Mouse (Mus musculus): ENCODE results near the gene Pgm5.
A peak's percentile ranks its signal among the peaks of the same experiment; 100 is the strongest.

Gene Pgm5

GRCm38 (mm10) chr19:24871037-24871635, 9.5 kb upstream of the Pgm5 start:
- peak in 1 of 2 experiments; percentile 59 for DNase-seq (ENCODE audit: low spot score in 2 of 2)

GRCm38 (mm10) chr19:24865436-24865835, 3.8 kb upstream of the Pgm5 start:
- DNase-seq (ENCODE audit: low spot score in 2 of 2): no peak

- DNase-seq (ENCODE audit: low spot score in 2 of 2): no peak
Observed at GRCm38 (mm10) chr19:24861276-24861611, 411 bp downstream of the Pgm5 start.

- no peak for DNase-seq (ENCODE audit: low spot score in 2 of 2)
Observed at GRCm38 (mm10) chr19:24851456-24852315, 10.0 kb downstream of the Pgm5 start.

GRCm38 (mm10) chr19:24848844-24849243, 12.8 kb downstream of the Pgm5 start:
- DNase-seq (ENCODE audit: low spot score in 2 of 2): no peak

- no peak for DNase-seq (ENCODE audit: low spot score in 2 of 2)
Observed at GRCm38 (mm10) chr19:24848345-24848744, 13.3 kb downstream of the Pgm5 start.

- DNase-seq (ENCODE audit: low spot score in 2 of 2): no peak
Observed at GRCm38 (mm10) chr19:24845007-24845546, 16.6 kb downstream of the Pgm5 start.

GRCm38 (mm10) chr19:24842080-24842479, 19.6 kb downstream of the Pgm5 start:
- no peak for DNase-seq (ENCODE audit: low spot score in 2 of 2)

- DNase-seq (ENCODE audit: low spot score in 2 of 2): no peak
Observed at GRCm38 (mm10) chr19:24824517-24824916, 37.1 kb downstream of the Pgm5 start.

GRCm38 (mm10) chr19:24815661-24816221, 45.9 kb downstream of the Pgm5 start:
- DNase-seq (ENCODE audit: low spot score in 2 of 2): no peak

- DNase-seq (ENCODE audit: low spot score in 2 of 2): no peak
Observed at GRCm38 (mm10) chr19:24812861-24813293, 48.8 kb downstream of the Pgm5 start.

GRCm38 (mm10) chr19:24812106-24812810, 49.4 kb downstream of the Pgm5 start:
- DNase-seq (ENCODE audit: low spot score in 2 of 2): no peak

- DNase-seq (ENCODE audit: low spot score in 2 of 2): no peak
Observed at GRCm38 (mm10) chr19:24811451-24811850, 50.2 kb downstream of the Pgm5 start.

- DNase-seq (ENCODE audit: low spot score in 2 of 2): no peak
Observed at GRCm38 (mm10) chr19:24806013-24806412, 55.6 kb downstream of the Pgm5 start.

GRCm38 (mm10) chr19:24797606-24798005, 64.0 kb downstream of the Pgm5 start:
- DNase-seq (ENCODE audit: low spot score in 2 of 2): peak in 1 of 2 experiments; percentile 16

- no peak for DNase-seq (ENCODE audit: low spot score in 2 of 2)
Observed at GRCm38 (mm10) chr19:24794350-24794749, 67.3 kb downstream of the Pgm5 start.

- DNase-seq (ENCODE audit: low spot score in 2 of 2): no peak
Observed at GRCm38 (mm10) chr19:24793545-24794139, 68.0 kb downstream of the Pgm5 start.

- DNase-seq (ENCODE audit: low spot score in 2 of 2): no peak
Observed at GRCm38 (mm10) chr19:24792876-24793275, 68.8 kb downstream of the Pgm5 start.

- DNase-seq (ENCODE audit: low spot score in 2 of 2): no peak
Observed at GRCm38 (mm10) chr19:24785898-24786297, 75.8 kb downstream of the Pgm5 start.

- DNase-seq (ENCODE audit: low spot score in 2 of 2): no peak
Observed at GRCm38 (mm10) chr19:24785056-24785675, 76.5 kb downstream of the Pgm5 start.

GRCm38 (mm10) chr19:24783736-24784135, 77.9 kb downstream of the Pgm5 start:
- no peak for DNase-seq (ENCODE audit: low spot score in 2 of 2)

Data from frontal cortex, postnatal 10 days (tissue).